Mouse (Mus musculus) E14TG2a.4 (cell line): ENCODE results near the gene Hbq1a.

Experiments used
- CTCF ChIP-seq: conservative IDR thresholded peaks from 2 replicates; pipeline ENCODE4 v1.5.1; 2014; ENCODE audit warnings: low read length
- NANOG ChIP-seq: IDR thresholded peaks from 2 replicates; pipeline ENCODE4 v1.6.1; 2014; ENCODE audit warnings: borderline replicate concordance, low read length, mixed read lengths

GRCm38 (mm10) chr11:32268952-32269351 is 30.9 kb upstream of the Hbq1a start:
- TF ChIP-seq CTCF = no peak
- no peak for TF ChIP-seq NANOG
